Mouse (Mus musculus) 416B (cell line): ENCODE data around the gene Vmn2r11.
"Not testable (repeated sequence)": the region's sequence is repeated elsewhere in the genome, so short reads cannot be mapped to it uniquely, and the experiment has no call there.

Experiments
- DNase-seq: peaks from one replicate; pipeline ENCODE4 v3.0.0; 2011; ENCODE audit warnings: low read depth

The Vmn2r11 gene

GRCm38 (mm10) chr5:109059469-109059868, at the start of gene Vmn2r11:
TSS of gene Vmn2r11 (minus strand) at chr5:109059569.
- not testable (repeated sequence) for DNase-seq

- DNase-seq, result not testable (repeated sequence)
Measured at GRCm38 (mm10) chr5:109097850-109098249, 38.5 kb upstream of the Vmn2r11 start, which contains the start of gene Vmn2r12. TSS of gene Vmn2r12 (minus strand) at chr5:109097950.

GRCm38 (mm10) chr5:109096482-109096881, 37.1 kb upstream of the Vmn2r11 start:
- DNase-seq, result not testable (repeated sequence)

- DNase-seq, result not testable (repeated sequence)
Measured at GRCm38 (mm10) chr5:109072016-109072415, 12.6 kb upstream of the Vmn2r11 start.

- no peak for DNase-seq
Measured at GRCm38 (mm10) chr5:109055286-109055685, 4.1 kb downstream of the Vmn2r11 start.

- DNase-seq, result peak; percentile 6
Measured at GRCm38 (mm10) chr5:109032591-109032990, 26.8 kb downstream of the Vmn2r11 start.

- not testable (repeated sequence) for DNase-seq
Measured at GRCm38 (mm10) chr5:109006427-109006826, 52.9 kb downstream of the Vmn2r11 start, which contains the start of gene Vmn2r10. TSS of gene Vmn2r10 (minus strand) at chr5:109006527.
